7 mouse cellular contexts compared by ENCODE assay signal in genomic region chr10:61694870-61695670, GRCm38 (mm10). TPM values are rescaled to one million over a fixed set of nuclear protein-coding genes. Genes with fewer than 3 reads are reported as not detected.
DNase-seq lines count a peak whose midpoint lies in the region; ATAC-seq lines count a peak whose summit lies in the region.

TSS of gene Tysnd1 (plus strand) at chr10:61695514.

- peak within 1 kb of the TSS; percentile 38; the same call in 1 of the 2 replicates for H3K27ac ChIP-seq in intestine, embryonic 16.5 days (ENCODE audit: low read length)
- H3K27ac ChIP-seq in midbrain, embryonic 11.5 days (ENCODE audit: low read depth, low read length), result no peak within 1 kb of the TSS; the same call in 1 of the 2 replicates

- H3K9ac ChIP-seq in intestine, embryonic 16.5 days (ENCODE audit: low read depth, low read length), result peak within 1 kb of the TSS; percentile 84
- peak within 1 kb of the TSS; percentile 79 for H3K9ac ChIP-seq in midbrain, embryonic 11.5 days (ENCODE audit: low read length)

- peak; percentile 97 for ATAC-seq in intestine, embryonic 16.5 days
- ATAC-seq in midbrain, embryonic 11.5 days (ENCODE audit: low FRiP score), result peak; percentile 98

- peak within 1 kb of the TSS; percentile 98 for H3K4me2 ChIP-seq in intestine, embryonic 16.5 days (ENCODE audit: low read depth, low read length)
- peak within 1 kb of the TSS; percentile 100 for H3K4me2 ChIP-seq in midbrain, embryonic 11.5 days

- peak within 1 kb of the TSS; percentile 94 for H3K4me3 ChIP-seq in intestine, embryonic 16.5 days (ENCODE audit: low read length)
- peak within 1 kb of the TSS; percentile 92 for H3K4me3 ChIP-seq in midbrain, embryonic 11.5 days (ENCODE audit: low read depth, low read length)

- H3K9me3 ChIP-seq in intestine, embryonic 16.5 days (ENCODE audit: control insufficient read depth, low read length), result no peaks in the 10 kb centered on the region
- H3K9me3 ChIP-seq in midbrain, embryonic 11.5 days (ENCODE audit: control insufficient read depth, low read length), result no peaks in the 10 kb centered on the region

- H3K27me3 ChIP-seq in intestine, embryonic 16.5 days (replicated peaks; ENCODE audit: control insufficient read depth, insufficient read depth, low read length), result no peaks in the 10 kb centered on the region
- no peaks in the 10 kb centered on the region for H3K27me3 ChIP-seq in midbrain, embryonic 11.5 days (ENCODE audit: control insufficient read depth, insufficient read depth, low read length)

- peaks cover 15% of the 10 kb centered on the region for H3K4me1 ChIP-seq in intestine, embryonic 16.5 days (ENCODE audit: control insufficient read depth, insufficient read depth, low read length)
- peaks cover 11% of the 10 kb centered on the region for H3K4me1 ChIP-seq in midbrain, embryonic 11.5 days (ENCODE audit: control insufficient read depth, insufficient read depth, low read length)

- WGBS in intestine, embryonic 16.5 days, result under 1% methylated on average over 42 of the region's 42 CpGs
- WGBS in midbrain, embryonic 11.5 days, result 1% methylated on average over 42 of the region's 42 CpGs

- peaks cover 19% of the 10 kb centered on the region for H3K36me3 ChIP-seq in intestine, embryonic 16.5 days (ENCODE audit: control insufficient read depth, insufficient read depth, low read length)
- peaks cover 15% of the 10 kb centered on the region for H3K36me3 ChIP-seq in midbrain, embryonic 11.5 days (ENCODE audit: control insufficient read depth, insufficient read depth, low read length)

- intact Hi-C loops in left cerebral cortex, postnatal 36 days (cut with DNase I), result loop anchor here (1.0 to 5.0 kb wide), 2 partner anchors 15 to 87 kb away; partner anchors contain the start of genes H2afy2 and Sar1a

- DNase-seq in adrenal gland, adult 8-10 months, result peak; percentile 96
- peak; percentile 92 for DNase-seq in embryo, embryonic 9.5 days (ENCODE audit: extremely low spot score)
- DNase-seq in gastrocnemius, postnatal 4 days (ENCODE audit: low spot score in 2 of 2), result peak; percentile 88 to 98
- peak; percentile 94 to 96 for DNase-seq in left cerebral cortex, postnatal 36 days (ENCODE audit: low spot score in 2 of 2)
- DNase-seq in midbrain, embryonic 11.5 days (ENCODE audit: low spot score, missing footprints), result peak; percentile 98
- peak; percentile 93 for DNase-seq in skeletal muscle tissue, adult 2 months (ENCODE audit: low read depth, low spot score)

RNA-seq across cellular contexts. Expression of gene Tysnd1, which starts in this region (rescaled TPM):
- total RNA-seq in adrenal gland, adult 8-10 months (2022), result 100 to 1,000 TPM in 2 of 4 experiments, 10 to 100 TPM in 2; 58.1 to 133 (median 96.3) TPM
- total RNA-seq in gastrocnemius, postnatal 4 days (2021), result 10 to 100 TPM; 23.0 to 24.4 TPM
- 21.5 and 27.6 TPM in 2 replicates for polyA plus RNA-seq in intestine, embryonic 16.5 days (2015; fragmentation: Nextera tagmentation; extraction: Ambion mirVana)
- 10 to 100 TPM; 20.0 to 23.7 TPM for total RNA-seq in left cerebral cortex, postnatal 36 days (2021)
- polyA plus RNA-seq in midbrain, embryonic 11.5 days (2014; fragmentation: Nextera tagmentation; extraction: Ambion mirVana), result 24.5 and 27.9 TPM in 2 replicates
